Mouse (Mus musculus) hindbrain, embryonic 14.5 days (tissue): ENCODE measurements around the gene Hirip3. TPM values are rescaled to one million over a fixed set of nuclear protein-coding genes. Genes with fewer than 3 reads are reported as not detected.
"Not testable (repeated sequence)": the region's sequence is repeated elsewhere in the genome, so short reads cannot be mapped to it uniquely, and the experiment has no call there.

Experiments used
- ATAC-seq: fragments of 200-750 bp; cut with Nextera tagmentation; 2 replicates; pipeline ENCODE4 v1.8.0; 2017; ENCODE audit warnings: moderate number of reproducible peaks, mild to moderate bottlenecking, moderate TSS enrichment, moderate library complexity; ENCODE audit not compliant: low FRiP score
- DNase-seq: peaks from one replicate; pipeline ENCODE4 v3.0.0-alpha.2; 2015; ENCODE audit warnings: low spot score
- H3K27ac ChIP-seq: fragments of 300-500 bp; sonication (generic); 2 replicates; pipeline ENCODE4 v1.5.1; 2014; ENCODE audit warnings: mild to moderate bottlenecking, moderate library complexity
- H3K27me3 ChIP-seq: fragments of 300-500 bp; sonication (generic); 2 replicates; pipeline ENCODE4 v1.6.1; 2014; ENCODE audit warnings: mild to moderate bottlenecking, low read length, mixed read lengths; ENCODE audit not compliant: control insufficient read depth, insufficient read depth
- H3K36me3 ChIP-seq: fragments of 300-500 bp; sonication (generic); replicated peaks from 2 replicates; pipeline ENCODE4 v1.6.1; 2014; ENCODE audit not compliant: control insufficient read depth, insufficient read depth
- H3K4me1 ChIP-seq: fragments of 300-500 bp; sonication (generic); replicated peaks from 2 replicates; pipeline ENCODE4 v1.6.1; 2014; ENCODE audit warnings: antibody characterized with exemption, low read length, mixed read lengths; ENCODE audit not compliant: control insufficient read depth, insufficient read depth
- H3K4me2 ChIP-seq: fragments of 300-500 bp; sonication (generic); replicated peaks from 2 replicates; pipeline ENCODE4 v1.6.1; 2014; ENCODE audit warnings: mild to moderate bottlenecking, moderate library complexity
- H3K4me3 ChIP-seq: fragments of 300-500 bp; sonication (generic); replicated peaks from 2 replicates; pipeline ENCODE4 v1.5.1; 2014; ENCODE audit warnings: mild to moderate bottlenecking, low read length
- H3K9ac ChIP-seq: fragments of 300-500 bp; sonication (generic); 2 replicates; pipeline ENCODE4 v1.6.1; 2014
- H3K9me3 ChIP-seq: fragments of 300-500 bp; sonication (generic); 2 replicates; pipeline ENCODE4 v1.6.1; 2016; ENCODE audit warnings: low read length; ENCODE audit not compliant: control insufficient read depth
- WGBS: fragments of 180-500 bp; shearing (Covaris S2); extraction: QIAGEN DNeasy Blood & Tissue Kit; methylation state at CpG from one replicate; pipeline ENCODE4 v1.1.7; 2014; 5-methylcytosine and 5-hydroxymethylcytosine counted together
- polyA plus RNA-seq: library from polyadenylated mRNA; unstranded; fragments of >200 nt; fragmentation: Nextera tagmentation; extraction: Ambion mirVana; gene quantifications from 2 replicates; pipeline ENCODE4 v1.2.1, GENCODE M21; 2014

The Hirip3 gene
- polyA plus RNA-seq, 1 experiment from 2014 or later, result 10.1 TPM

DNA sequence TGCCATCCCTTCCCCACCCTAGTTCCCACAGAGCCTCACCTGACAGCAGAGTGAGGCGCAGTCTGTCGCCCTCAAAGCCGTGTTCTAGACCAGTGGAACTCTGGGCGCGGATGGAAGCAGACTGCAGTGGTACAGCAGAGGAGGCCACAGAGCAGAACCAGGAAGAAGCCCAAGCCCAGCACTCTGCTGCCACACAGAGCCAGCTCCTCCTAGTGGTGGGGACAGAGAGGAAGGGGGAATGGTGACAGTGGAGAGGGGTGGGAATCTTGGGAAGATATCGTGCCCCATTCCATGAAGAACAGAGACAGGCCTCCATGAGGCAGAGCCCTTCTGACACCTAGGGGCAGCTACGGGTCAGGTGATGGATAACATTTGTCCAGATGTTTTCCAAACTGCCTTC is 27.1 kb downstream of the Hirip3 start:
- Histone ChIP-seq H3K9me3 (no peaks in the 10 kb centered on the region), H3K36me3 (peaks cover 20% of the 10 kb centered on the region), H3K4me2 (no peak overlapping the region), H3K4me1 (no peaks in the 10 kb centered on the region), H3K4me3 (no peak overlapping the region), H3K9ac (no peak overlapping the region), H3K27ac (no peak overlapping the region), H3K27me3 (no peaks in the 10 kb centered on the region)
- WGBS, result 46% methylated on average over 7 of the region's 7 CpGs
- DNase-seq, result no peak
- ATAC-seq, result no peak

DNA sequence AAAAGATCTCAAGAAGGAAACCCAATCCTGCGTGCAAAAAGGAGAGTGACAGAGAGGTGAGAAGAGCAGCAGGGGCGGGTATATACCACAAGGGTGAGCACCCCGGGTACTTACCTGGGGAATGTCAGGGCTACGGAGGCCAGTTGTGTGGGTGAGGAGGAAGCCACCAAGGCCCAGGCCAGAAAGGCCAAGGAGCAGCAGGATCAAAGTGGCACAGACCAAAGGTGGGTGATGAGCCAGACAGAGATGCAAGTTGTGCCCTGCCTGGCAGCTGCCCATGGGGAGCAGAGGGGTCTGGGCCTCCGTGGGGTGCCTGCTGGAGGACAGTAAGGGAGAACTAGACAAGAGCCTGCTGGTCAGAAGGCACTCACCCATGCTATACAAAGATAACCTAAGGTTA is 35.1 kb downstream of the Hirip3 start:
- Histone ChIP-seq H3K27ac (no peak overlapping the region), H3K4me1 (peaks cover 14% of the 10 kb centered on the region; the same call in 1 of the 2 replicates), H3K9me3 (no peaks in the 10 kb centered on the region), H3K4me2 (0 out of 2 replicates have a peak overlapping the region, but pooled peaks have one; percentile 60), H3K36me3 (no peaks in the 10 kb centered on the region), H3K9ac (0 out of 2 replicates have a peak overlapping the region, but pooled peaks have one; percentile 80), H3K27me3 (no peaks in the 10 kb centered on the region), H3K4me3 (no peak overlapping the region)
- ATAC-seq (no peak), DNase-seq (no peak)
- 87% methylated on average over 5 of the region's 5 CpGs for WGBS

DNA sequence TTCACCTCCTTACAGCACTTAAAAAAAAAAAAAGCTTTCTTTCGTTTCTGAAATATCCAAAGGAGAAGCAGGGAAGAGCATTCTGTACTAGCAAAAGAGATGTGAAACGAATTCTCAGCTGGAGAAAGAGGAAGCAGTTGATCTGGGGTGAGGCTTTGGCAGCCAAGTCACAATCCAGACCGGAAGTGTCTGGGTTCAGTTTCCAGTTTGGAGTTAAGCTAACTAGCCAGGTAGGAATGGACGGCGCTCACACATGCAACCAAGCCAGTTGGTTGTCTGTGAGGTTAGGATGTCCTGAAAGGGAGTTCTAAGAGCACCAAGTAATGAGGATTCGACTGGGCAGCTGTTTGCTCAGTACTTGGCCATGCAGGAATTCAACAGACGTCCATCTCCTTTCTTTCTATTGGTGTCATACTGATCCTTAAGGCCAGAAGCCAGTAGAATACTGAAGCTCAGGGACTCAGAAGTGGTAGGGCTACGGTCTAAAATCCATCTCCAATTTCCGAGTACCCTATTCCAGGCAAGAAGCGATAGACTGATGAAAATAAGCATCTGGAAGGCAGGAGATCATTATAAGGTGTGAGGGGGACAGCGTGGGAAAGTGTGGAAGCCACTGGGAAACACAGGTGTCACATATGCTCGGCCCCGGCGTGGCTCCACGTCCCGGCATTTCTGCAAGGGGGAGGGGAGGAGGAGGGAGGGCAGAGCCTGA is 35.8 kb downstream of the Hirip3 start:
- Histone ChIP-seq H3K36me3 (no peaks in the 10 kb centered on the region), H3K9ac (peak overlapping the region; percentile 80), H3K4me2 (peak overlapping the region; percentile 60), H3K4me1 (peaks cover 14% of the 10 kb centered on the region; the same call in 1 of the 2 replicates), H3K27me3 (no peaks in the 10 kb centered on the region), H3K27ac (peak overlapping the region; percentile 88), H3K9me3 (no peaks in the 10 kb centered on the region), H3K4me3 (peak overlapping the region; percentile 53)
- DNase-seq (peak; percentile 29), ATAC-seq (no peak; the same call in 1 of the 2 replicates)
- 27% methylated on average over 14 of the region's 16 CpGs for WGBS

DNA sequence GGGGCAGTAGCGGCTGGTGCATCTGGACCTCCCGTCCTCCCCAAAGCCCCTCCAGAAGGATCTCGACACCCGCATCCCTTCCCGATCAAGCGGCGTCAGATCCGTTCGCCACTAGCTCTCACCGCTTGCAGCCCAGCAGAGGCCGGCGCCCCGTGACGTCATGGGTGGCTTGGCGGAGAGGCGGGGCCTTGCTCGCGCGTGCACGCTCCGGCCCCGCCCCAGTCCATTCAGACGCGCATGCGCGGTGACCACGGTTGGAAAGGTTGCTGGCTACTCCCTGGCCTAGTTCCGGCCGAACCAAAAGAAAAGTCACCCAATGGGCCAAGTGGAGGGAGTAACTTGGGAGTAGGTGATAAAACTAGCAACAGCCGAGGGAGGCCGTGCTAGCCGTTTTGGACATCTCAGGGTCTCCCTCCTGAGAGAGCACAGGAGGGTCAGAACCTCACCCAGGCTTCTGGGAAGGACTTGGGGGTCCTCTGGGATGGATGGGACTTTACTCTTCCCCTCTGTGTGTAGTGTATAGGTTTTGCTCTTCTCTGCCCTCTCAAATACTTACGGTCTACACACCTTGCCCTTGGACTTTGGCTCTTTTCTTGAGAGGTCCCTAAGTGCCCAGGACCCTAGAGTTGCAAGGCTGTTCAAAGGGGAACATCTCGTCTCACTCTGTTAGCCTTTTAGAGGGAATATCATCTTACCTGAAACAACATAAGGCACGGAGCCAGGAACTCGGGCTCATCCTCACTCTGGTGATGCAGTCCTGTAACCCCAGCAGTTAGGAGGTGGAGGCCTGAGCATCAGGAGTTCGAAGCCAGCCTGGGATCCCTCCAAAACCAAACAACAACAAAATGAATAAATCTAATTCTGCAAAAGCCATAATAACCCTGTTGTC is 36.6 kb downstream of the Hirip3 start:
- 12% methylated on average over 37 of the region's 37 CpGs for WGBS
- no peaks in the 10 kb centered on the region for H3K36me3 ChIP-seq
- H3K27ac ChIP-seq, result peak overlapping the region; percentile 88
- H3K4me3 ChIP-seq, result peak overlapping the region; percentile 53
- ATAC-seq (peak; percentile 91), DNase-seq (peak; percentile 95)
- H3K9ac ChIP-seq, result peak overlapping the region; percentile 80
- peaks cover 14% of the 10 kb centered on the region; the same call in 1 of the 2 replicates for H3K4me1 ChIP-seq
- H3K27me3 ChIP-seq, result no peaks in the 10 kb centered on the region
- peak overlapping the region; percentile 60 for H3K4me2 ChIP-seq
- H3K9me3 ChIP-seq, result no peaks in the 10 kb centered on the region

DNA sequence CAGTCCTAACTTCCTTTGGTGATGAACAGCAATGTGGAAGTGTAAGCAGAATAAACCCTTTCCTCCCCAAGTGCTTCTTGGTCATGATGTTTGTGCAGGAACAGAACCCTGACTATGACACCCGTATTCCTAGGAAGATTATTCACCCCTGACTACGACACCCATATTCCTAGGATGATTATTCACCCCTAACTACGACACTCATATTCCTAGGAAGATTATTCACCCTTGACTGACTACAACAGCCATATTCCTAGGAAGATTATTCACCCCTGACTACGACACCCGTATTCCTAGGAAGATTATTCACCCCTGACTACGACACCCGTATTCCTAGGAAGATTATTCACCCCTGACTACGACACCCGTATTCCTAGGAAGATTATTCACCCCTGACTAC is 38.0 kb downstream of the Hirip3 start:
- peaks cover 14% of the 10 kb centered on the region; the same call in 1 of the 2 replicates for H3K4me1 ChIP-seq
- DNase-seq, H3K4me2 ChIP-seq, H3K9me3 ChIP-seq, H3K4me3 ChIP-seq, H3K9ac ChIP-seq, H3K27me3 ChIP-seq, H3K27ac ChIP-seq, H3K36me3 ChIP-seq, ATAC-seq: not testable (repeated sequence)
- 95% methylated on average over 7 of the region's 9 CpGs for WGBS

DNA sequence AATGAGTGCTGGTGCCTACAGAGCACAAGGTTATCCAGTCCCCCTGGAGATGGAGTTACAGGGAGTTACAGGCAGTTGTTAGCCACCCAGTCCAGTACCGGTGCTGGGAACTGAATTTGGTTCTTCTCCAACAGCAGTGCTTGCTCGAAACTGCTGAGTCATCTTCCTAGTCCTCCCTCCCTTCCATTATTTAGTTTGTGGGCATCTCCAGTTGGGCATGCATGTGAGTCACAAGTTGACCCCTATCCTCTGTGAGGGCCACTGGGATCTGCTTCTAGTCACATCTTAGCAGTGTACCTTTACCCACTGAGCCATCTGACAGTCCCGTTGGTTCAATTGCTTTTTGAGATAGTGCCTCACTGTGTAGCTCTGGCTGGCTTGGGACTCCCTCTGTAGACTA is 43.8 kb downstream of the Hirip3 start:
- H3K27ac ChIP-seq, result no peak overlapping the region
- ATAC-seq (no peak), DNase-seq (no peak)
- no peaks in the 10 kb centered on the region for H3K9me3 ChIP-seq
- no peaks in the 10 kb centered on the region for H3K36me3 ChIP-seq
- H3K9ac ChIP-seq, result no peak overlapping the region
- no peaks in the 10 kb centered on the region for H3K4me1 ChIP-seq
- 89% methylated on average over 3 of the region's 3 CpGs for WGBS
- no peaks in the 10 kb centered on the region for H3K27me3 ChIP-seq
- H3K4me3 ChIP-seq, result no peak overlapping the region
- no peak overlapping the region for H3K4me2 ChIP-seq

DNA sequence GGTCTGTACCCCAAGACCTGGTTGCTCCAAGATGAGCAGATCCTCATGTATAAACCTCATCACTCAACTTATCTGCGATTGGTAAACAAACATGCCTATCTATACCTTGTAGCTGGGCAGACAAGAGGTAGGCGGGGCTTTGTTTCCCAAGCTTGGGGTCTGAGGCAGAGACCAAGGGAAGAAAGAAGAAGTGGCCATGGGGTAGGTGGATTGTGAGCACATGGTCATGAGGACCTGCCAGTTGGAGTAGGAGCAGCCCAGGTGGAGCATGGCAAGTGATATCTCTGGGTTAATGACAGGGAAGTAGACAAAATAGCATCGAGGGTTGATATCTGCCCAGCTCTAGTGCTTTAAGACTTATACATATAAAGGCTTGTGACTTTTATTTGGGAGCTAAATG is 53.1 kb downstream of the Hirip3 start:
- Histone ChIP-seq H3K27ac (no peak overlapping the region), H3K9ac (no peak overlapping the region), H3K36me3 (no peaks in the 10 kb centered on the region), H3K27me3 (no peaks in the 10 kb centered on the region), H3K4me2 (no peak overlapping the region), H3K4me3 (no peak overlapping the region), H3K4me1 (no peaks in the 10 kb centered on the region), H3K9me3 (no peaks in the 10 kb centered on the region)
- WGBS, result 92% methylated on average over 3 of the region's 3 CpGs
- ATAC-seq, result no peak
- no peak for DNase-seq
